Mouse (Mus musculus) cerebellum, postnatal 25 days (tissue): ENCODE data around the gene Tnfrsf1a.
"Not testable (repeated sequence)": the region's sequence is repeated elsewhere in the genome, so short reads cannot be mapped to it uniquely, and the experiment has no call there.

Experiments
- DNase-seq, 2 experiments: peaks; one replicate each; pipeline ENCODE4 v3.0.0; 2021; ENCODE audit warnings: mixed read lengths in 2 of 2

Tnfrsf1a gene

DNA sequence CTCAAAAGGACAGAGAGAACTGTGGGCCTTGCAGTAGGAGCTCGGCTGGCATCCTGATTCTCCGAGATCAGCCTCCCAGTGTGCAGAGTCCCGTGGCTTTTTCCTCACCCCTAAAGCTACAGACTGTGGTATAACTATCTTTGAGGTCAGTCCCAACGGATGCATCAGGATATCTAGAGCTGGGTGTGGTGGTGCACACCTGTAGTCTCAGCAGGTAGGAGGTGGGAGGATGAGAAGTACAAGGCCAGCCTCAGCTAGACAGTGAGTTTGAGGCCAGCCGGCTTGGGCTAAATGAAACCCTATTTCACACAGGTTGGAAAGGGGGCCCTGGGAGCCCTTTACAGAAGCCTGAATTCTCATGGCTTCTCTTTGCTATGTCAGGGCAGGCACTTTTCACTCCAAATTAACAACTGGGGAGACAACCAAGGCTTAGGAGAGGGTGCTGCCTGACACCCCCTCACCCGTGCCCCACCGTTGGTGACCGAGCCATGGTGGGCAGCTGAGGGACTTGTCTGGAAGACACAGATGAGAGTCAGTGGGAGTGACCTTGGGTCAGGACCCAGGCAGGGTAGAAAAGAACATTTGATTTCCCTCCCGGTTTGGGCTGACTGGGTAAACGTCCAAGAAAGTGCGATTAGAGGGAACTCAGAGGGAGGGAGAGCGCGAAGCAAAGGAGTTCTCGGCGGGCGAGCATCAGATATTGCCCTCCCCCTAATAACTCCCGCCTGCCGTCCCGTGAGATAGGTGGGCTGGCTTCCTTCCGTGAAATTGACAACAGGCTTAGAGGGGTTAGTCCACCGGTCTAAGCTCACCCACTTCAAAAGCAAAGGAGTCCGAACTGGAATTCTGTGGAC, at the start of gene Tnfrsf1a:
Gene Tnfrsf1a (plus strand): TSS at position 642 of the 854 bp plus-strand sequence.
- no peak for DNase-seq

DNA sequence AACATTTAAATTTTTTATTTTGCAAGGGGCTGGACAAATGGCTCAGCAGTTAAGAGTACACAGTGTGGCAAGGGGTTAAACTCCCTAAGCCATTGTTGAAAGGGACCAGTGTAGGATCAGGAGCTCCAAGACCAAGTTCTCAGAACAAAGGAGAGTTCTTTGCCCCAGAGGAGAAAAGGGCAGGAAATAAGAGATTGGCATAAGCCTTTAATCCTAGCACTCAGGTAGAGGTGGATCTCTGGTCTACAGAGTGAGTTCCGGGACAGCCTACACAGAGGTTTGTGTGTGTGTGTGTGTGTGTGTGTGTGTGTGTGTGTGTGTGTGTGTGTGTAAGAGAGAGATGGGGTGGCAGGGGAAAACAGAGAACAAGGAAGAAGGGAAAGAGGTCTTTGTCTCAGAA, 48.2 kb upstream of the Tnfrsf1a start:
- no peak for DNase-seq

DNA sequence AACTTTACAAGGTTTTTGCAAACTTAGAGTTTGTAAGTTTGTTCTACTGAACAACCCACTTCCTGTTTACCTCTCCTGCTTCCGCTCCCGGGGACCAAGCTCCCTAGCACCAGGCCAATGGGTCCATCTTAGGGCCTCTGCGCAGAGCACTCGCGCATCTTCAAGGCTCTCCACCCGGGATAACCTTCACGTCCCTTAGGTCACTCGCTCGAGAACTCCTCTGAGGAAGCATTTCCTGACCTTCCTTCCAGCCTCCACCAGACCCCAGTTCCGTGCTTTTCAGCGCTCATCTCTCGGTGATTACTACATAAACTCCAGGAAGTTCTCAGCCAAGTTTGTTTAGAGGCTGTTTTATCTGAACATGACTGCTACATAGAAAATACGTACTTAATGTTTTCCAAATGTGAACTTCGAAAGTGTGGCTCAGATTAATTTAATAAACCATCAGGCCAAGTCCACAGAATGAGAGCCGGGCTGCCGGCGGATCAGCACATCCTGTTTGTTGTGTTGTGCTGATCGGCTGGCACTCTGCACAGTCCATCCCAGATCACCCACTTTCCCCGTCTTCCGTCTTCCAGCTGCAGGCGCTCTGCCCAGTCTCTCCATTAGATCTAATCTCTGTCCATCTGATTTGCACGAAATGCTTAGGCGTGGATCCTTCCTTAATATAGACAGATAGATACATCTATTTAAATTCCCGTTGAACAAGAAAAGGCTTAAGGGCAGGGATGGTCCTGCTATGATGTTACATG, 46.8 kb upstream of the Tnfrsf1a start:
- no peak for DNase-seq

DNA sequence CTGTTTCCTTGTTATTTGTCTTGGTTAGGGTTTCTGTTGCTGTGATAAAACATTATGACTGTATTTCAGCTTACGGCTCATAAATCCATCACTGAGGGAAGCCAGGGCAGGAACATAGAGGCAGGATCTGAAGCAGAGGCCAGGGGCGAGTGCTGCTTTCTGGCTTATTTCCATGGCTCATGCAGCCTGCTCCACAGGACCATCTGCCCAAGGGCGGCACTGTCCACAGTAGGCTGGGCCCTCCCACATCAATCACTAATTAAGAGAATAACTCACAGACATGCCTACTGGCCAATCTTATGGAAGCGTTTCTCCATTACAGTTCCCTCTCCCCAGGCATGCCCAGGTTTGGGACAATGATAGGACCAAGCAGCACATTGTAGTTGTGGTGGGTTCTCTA, 45.9 kb upstream of the Tnfrsf1a start:
- peak in 1 of 2 experiments; percentile 40 for DNase-seq

DNA sequence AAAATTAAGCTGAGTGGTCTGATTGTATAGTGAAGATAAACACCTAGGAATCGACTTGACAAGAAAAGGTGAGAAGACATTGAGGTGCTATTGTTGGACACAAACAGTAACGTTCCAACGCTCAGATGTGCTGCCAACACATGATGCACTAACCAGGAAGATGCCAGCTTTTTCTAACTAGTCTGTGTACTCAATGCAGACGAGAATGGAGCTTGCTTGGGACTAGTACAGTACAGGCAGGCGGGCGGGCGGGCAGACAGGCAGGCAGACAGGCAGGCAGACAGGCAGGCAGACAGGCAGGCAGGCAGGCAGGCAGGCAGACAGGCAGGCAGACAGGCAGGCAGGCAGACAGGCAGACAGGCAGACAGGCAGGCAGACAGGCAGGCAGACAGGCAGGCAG, 44.8 kb upstream of the Tnfrsf1a start:
- not testable (repeated sequence) for DNase-seq

DNA sequence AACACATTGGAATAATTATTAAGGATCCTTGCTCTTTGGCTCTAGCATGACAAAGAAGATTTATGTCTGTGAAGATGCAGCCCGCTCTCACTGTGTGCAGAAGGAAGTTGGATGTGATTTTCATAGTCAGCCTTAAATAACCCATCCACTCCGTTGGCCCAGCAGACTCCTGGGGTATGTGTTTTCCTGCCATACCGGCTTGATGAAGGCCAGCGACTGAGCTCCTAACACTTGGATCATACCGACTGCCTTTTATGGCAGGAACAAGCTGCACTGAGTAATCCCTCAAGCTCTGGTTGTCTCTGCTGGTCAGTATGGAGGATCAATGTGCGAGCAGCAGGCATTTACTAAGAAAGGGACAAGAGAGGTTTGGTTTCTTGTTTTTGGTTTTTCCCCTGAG, 43.7 kb upstream of the Tnfrsf1a start:
- no peak for DNase-seq

DNA sequence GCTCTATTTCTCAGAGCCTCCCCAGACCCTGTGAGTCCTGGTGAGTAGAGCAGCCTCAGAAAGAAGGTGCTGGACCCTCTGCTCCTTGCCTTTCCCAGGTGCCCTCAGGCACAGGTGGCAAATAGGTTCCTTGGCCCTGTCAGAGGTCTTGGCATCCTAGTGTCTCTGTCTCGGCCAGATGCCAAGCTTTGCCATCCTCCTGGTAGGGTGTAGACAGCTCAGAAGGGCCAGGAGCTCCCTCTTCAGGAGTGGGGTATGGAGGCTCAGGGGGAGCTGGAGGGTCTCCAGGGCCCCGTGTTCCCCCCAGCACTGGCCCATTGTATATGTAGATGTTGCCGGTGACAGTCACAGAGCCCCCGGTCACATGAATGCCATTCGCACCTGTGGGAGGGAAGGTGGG, 42.1 kb upstream of the Tnfrsf1a start:
- DNase-seq, result peak in 1 of 2 experiments; percentile 29

DNA sequence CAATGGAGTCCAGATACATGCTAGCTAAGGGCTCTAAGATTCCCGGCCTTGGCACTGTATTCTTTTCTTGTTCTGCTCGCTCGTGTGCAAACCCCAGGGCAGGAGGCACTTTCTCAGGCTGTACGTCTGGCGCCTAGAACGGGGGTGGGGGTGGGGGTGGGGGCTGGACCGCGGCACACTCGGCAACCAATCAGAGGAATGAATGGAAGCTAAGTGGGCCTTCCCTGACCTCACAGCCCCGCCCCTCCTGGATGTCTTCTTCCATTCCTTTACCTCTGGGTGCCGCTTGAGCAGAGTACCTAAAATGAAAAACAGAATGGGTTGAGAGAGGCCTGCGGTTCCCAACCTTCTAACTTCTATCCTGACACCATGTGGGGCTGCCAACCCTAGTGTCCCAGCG, 40.2 kb upstream of the Tnfrsf1a start:
- no peak for DNase-seq

DNA sequence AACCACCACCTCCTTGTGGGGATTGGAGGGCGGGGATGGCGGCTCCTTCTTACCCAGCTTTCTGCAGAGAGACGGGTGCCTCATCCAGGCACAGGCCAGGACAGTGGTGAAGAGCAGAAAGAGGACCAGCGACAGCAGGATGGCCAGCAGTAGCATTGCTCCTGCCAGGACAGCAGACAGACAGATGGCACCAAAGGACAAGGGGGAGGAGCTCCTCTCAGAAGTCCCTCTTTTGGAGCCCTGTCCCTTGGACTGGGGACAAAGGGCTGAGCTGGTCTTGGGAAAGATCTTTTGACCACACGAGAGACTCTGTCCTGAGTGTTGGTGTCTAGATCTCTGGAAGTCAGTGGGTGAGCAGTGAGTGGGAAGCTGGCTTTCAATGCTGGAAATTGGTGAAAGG, 39.8 kb upstream of the Tnfrsf1a start:
- DNase-seq, result peak in 1 of 2 experiments; percentile 19

DNA sequence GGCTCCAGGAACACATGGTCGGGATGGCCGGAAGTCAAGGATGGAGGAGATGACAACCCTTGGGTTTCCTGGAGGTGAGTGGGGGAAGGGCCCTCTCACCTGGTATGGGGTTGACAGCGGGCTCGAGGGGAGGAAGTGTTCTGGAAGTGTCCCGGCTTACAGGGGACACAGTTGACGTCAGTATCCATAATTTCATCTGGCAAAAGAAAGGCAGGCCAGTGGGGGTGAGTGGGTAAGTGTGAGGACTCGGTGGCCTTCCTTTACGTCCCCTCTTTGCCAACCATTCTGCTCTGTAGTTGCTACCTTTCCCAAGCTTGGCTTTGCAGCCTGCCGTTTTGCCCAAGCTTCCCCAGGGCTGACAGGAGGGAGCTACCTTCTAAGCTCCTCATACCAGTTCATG, 37.0 kb upstream of the Tnfrsf1a start:
- DNase-seq, result no peak

DNA sequence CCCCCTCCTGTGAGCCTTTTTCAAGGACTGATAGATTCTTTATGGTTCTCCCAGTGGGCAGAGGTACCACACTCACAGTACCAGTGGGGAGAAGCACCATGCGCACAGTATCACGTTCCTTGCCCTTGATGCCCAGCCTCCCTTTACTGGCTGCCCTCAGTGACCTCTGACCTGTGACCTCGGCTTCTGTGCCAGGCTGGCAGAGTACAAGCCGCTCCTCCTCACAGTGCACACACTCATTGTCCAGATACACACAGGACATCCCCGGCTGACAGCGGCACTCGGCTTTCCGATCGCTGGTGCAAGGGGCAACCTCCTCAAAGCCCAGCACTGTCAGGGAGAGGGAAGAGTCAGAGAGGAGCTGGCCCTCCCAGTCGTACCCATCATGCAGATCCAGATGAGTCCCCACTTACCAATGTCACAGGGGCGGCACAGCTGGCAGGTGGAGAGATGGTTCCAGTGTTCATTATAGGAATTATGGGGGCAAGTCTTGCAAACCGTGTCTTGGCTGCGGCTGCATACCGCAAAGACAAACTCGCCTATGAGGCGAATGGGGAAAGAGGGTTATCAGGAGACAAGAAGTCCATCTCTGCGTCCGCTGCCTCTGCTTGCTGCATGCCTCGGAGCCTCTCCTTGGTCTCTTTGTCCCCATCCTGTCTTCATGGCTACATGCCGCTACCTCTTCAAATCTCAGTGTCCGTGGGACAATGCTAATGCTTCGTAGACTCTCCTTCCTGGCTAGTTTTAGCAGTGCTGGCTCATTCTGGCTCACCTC, 36.4 kb upstream of the Tnfrsf1a start:
- no peak for DNase-seq

DNA sequence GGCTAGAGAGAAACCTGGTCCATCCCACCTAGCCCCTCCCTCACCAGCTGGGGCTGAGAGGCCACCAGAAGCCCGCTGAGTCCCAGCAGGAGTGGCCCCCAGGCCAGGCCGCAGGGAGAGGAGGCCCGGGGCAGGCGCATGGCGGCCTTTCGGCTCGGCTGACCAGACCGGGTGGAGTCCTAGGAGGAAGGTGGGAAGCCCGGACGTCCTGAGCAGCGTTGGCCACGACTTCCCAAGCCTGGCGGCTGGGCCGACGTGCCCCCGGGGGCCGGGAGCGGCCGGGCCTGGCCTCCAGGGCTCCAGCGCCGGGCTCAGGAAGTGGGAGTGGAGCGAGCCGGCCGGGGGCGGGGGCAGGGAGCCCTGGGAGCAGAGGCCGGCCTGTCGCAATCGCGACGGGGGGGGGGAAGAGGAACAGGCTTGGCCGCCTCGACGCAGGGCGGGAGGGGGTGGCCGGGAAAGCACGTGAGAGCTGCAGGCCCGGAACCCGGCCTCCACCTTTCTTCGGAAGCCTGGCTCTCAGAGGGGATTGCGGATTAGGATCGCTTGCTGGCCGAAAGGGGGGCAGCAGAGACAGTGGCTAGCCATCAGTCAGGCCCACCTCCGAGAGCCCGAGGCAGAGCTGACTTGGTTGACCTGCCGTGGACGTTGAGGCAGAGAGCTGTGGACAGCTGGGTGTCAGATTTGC, 35.5 kb upstream of the Tnfrsf1a start, which contains the start of gene Ltbr:
Gene Ltbr (minus strand): TSS at position 340 of the 685 bp plus-strand sequence.
- DNase-seq, result peak; percentile 48 to 78

DNA sequence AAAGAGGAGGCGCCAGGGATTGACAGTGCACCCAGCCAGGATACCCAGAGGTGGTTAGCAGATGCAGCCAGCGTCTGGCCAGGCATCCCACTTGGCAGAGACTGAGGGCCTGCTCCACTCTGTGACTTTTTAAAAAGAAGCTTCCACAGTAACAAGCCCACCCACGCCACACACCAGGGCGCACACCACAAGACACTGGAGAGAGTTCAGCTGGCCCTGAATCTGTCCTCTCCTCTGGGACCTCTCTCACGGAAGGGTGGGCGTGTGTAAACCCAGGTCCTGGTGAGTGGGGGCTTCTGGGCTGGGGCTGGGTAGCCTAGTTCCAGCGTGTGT, 35.0 kb upstream of the Tnfrsf1a start:
- no peak for DNase-seq

DNA sequence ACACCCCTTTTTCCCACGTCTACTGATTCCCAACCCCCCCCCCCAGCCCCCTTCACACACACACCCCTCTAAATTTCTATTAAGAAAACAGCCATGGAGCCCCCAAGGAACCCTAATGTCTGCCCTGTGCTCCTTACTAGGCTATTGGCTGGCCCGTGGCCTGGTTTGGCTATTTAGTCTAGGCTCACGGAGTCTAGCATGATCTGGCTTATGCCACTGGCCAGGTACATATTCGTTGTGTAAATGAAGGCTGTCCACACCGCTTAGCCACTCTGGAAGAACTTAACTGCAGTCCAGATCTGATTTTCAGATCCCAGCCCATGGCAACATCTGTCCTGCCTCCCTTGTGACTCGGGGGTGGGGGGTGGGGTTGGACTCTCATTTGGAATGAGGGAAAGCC, 34.4 kb upstream of the Tnfrsf1a start:
- DNase-seq, result no peak

DNA sequence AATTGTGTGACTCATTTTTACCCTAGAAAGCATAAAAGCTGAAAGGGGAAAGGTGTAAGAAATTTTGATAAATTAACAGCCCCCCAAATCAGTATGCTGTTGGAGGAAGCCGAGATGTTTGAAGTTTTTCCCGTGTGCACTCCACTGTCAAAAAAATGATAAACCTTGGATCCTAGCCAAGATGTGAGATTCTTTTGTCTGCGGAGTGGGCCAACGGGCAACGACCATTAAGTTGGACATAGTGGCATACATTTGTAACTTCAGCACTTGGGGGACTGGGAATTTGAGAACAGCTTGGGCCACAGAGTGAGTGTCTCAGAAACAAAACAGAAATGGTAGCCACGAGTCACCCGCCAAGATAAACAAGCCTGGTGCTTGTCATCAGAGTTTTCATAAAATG, 32.1 kb upstream of the Tnfrsf1a start:
- DNase-seq, result no peak

DNA sequence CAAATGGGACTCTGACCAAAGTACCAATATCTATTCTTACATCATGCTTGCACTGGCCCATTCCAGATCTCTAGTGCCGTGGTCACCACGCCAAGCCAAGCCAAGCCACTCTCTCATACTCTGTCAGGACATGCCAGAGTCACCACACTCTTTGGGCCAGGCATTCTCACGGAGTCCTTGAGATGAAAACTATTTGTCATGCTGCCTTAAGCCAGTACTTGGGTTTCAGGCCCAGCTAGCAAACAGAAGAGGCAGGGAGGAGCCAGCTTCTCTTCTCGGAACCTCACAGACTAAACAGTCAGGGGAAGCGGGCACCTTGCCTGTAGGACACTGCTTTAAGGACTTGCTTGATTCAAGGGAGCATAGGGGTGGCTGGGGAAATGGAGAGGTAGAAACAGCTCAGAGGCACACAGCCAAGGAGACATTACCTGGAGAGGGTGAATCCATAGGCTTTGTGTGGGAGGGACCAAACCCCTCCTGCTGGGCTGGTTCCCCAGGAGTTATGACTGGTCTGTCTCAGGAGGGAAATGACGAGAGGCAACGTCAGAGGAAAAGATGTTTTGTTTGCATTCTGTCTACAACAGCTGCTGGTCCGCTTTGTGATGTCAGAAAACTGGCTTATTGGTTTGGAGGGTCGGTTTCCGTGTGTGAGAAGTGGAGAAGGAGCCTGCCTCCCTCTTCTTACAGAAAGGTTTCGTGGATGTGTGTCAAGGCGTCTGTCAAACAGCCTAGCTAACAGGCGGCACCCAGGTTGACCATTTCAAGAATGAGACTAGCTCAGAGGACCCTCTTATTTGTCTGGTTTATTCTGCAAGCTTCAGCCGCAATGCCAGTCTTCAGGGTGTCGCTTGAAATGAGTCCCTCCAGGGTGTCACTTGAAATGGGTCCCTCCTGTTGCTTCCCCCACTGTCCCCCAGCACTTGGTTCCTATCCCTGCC, 29.9 kb upstream of the Tnfrsf1a start:
- DNase-seq, result no peak

DNA sequence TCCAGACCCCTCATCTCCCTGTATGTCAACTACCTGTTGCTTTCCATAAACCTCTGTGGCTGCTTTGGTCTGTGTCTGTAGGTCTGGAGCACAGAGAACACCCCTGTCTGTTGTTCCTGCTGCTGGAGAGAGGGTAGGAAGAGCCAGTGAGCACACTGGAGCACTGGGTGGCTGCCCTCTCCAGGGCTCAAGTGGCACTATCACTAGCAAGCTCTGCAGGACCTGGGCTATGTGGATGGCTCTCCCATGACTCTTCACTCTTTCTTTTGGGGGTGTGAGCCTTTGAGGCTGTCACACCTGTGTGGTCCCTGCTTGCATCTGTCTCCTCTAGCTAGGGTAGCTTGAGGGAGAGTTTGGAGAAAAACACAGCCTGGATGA, 29.3 kb upstream of the Tnfrsf1a start:
- DNase-seq, result no peak

DNA sequence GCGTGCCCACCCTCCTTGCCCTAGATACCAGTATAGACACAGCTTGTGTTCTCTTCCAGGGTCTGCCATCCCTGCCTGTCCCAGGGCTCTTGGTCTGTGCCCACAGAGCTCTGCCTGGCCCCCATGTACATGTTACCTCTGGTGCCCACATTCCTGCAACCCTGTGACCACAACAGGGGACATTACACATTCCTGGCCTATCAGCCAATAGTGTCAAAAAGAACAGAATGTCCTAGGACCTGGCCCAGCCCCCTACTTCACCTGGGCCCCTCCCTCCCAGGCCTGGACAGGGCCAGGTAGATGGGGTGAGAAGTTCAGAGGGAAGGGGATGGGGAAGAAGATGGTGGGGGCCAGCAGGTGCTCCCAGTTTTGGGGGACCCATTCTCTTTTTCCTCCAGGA, 28.8 kb upstream of the Tnfrsf1a start, which contains the start of gene Scnn1a:
Gene Scnn1a (plus strand): TSS at position 337 of the 400 bp plus-strand sequence.
- no peak for DNase-seq

DNA sequence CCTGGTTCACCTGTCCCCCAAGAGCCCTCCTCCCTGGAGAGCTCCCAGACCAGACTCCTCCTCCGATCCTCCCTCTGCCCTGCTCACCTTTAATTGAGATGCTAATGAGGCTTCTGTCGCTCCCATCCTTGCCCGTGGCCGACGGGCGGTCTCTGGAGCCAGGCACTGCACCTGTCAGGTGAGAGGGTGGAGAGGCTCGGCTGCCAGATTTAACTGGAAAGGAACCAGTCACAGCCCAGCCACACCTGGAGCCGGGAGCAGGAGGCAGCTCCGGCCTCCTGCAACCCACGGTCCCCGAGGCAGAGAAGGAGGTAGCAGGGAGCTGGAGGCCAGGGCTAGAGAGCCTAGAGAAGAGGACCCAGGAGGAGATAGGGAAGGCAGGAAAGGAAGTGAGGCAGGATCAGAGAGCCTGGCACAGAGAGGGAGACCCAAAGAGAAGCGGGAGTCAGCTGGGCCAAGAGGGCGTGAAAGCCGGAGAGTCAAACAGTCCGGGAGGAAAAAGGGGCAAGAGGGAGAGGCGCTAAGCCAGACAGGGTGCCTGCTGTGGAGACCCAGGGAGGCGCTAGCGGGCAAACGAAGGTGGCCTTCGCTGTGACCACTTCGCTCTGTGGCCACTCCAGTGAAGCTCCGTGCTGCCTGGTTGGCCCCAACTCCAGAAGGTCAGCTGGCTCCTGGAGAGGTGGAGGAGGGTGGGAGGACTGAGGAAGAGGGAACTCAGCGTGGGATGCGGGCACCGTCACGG, 27.9 kb upstream of the Tnfrsf1a start:
- DNase-seq, result no peak

DNA sequence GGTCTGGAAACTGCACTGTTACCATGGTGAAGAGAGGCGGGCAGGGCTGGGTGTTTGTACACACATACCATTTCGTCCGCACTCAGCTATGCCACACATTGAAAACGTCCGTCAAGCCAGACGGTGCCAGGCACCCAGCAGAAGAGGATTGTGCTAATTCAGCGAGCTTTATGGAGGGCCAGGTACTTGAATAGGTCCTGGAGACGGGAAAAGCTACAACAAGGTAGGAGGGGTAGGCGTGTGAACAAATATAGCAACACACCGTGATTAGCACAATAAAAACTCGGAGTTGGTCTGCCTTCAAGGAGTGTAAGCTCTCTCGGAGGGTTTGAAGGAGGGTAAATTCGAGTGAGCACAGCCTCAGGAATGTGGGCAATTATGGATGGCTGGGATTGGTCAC, 26.4 kb upstream of the Tnfrsf1a start:
- no peak for DNase-seq

DNA sequence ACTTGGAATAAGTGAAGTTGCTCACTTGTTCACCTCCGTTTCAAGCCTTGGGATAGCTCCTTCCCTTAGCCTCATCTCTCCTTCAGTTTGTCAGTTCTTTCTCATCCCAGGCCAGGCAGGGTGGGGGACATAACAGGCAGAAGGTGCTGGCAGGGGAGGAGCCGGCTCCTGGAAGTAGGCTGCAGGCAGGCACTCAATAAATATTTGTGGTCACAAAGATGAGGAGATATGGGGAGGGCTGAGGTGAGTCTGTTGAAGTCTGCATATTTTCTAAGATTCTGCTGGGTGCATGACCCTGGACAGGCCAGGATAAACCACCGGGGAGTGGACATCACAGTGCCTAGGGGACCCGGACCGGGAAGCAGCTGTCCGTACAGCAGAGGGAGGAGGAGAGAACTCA, 25.6 kb upstream of the Tnfrsf1a start:
- DNase-seq, result no peak
